Mouse (Mus musculus): ENCODE results near the gene Rnf44.

DNA sequence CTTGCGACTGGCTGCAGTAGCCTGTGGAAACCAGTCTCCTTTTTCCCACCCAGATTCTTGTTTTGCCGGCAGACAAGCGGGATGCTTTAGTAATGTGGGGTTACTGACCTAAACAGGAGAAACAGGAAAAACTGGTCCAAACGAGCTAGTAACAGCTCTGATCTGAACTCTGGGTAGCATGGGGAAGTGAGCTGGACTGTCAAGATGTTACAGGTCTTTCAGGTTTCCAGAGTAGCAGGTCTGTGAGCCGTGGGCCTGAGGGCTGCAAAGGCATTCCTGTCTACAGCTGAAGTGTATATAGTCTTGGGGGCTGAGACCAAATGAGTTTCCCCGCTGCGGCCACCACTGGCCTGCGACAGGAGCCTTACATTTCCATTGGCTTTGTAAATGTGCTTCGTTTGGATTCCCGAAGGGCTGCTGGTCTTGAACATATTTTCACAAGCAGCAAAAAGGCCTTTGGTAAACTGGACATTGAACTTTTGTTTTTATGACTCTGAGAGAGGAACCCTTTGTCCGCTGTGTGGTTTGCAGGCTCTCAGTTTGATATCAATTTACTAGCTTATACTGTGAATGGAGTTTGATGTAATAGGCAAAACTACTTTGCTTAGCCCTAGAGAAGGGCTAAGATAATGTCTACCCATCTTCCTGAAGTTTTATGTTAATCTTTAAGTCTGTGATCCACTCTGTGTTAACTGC lies 17.7 kb downstream of the Rnf44 start:
- no peak for TF ChIP-seq CTCF (IDR thresholded peaks at IDR 0.05; ENCODE audit: control insufficient read depth, insufficient read depth, low read length)
- no peak for TF ChIP-seq POLR2A (IDR thresholded peaks at IDR 0.05; ENCODE audit: borderline replicate concordance, control insufficient read depth, low read depth, low read length)
